Comparison of ENCODE assay signal across 14 mouse cellular contexts in the genomic region with DNA sequence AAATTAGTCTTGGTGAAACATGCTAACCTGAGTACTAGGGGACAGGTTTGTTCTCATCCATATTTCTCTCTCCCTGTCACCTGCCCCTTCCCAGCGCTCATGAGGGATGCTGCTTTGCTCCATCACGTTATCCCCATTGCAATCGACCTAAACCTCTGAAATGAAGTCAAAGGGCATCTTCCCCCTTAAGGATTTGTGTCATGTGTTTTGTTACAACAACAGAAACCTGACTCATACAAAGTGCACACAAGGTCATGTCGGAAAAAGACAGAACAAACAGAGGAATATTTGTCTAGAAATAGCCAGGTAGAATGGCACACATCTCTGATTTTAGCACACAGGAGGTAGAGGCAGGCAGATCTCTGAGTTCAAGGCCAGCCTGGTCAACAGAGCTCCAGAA.
DNase-seq lines count a peak whose midpoint lies in the region.
"Had no signal": no experiment of that assay in that cellular context is flagged by ENCODE, and none has a peak within 500 bp of the region (broad histone marks: within the 10 kb centered on the region; RNA-seq: fewer than 3 reads in every experiment).

No protein-coding gene starts in this region.

- peak; percentile 93 for DNase-seq in 3T3-L1 (ENCODE audit: low read depth, low spot score)
- no peak for DNase-seq in cerebellum, adult 18-20 months
- DNase-seq: adrenal gland, adult 2 months; adrenal gland, adult 8-10 months; adrenal gland, postnatal 10 days; adrenal gland, postnatal 14 days; adrenal gland, postnatal 25 days; adrenal gland, postnatal 36 days; B cell, adult 2 months; cerebellum, adult 11 months; cerebellum, adult 11-12 months; cerebellum, adult 2 months; cerebellum, adult 8-10 months; cerebellum, adult 9-10 months had no signal
